Mouse (Mus musculus): ENCODE data around the gene Erc2. TPM values are rescaled to one million over a fixed set of nuclear protein-coding genes. Genes with fewer than 3 reads are reported as not detected.

Erc2 gene
- polyA plus RNA-seq, 1 experiment, result 0.53 TPM

- Histone ChIP-seq H3K4me3 (no peak overlapping the region), H3K36me3 (ENCODE audit: control insufficient read depth, insufficient read depth) (no peaks in the 10 kb centered on the region), H3K4me2 (ENCODE audit: low read depth) (no peak overlapping the region), H3ac (ENCODE audit: control insufficient read depth, insufficient read length) (no peak overlapping the region), H3K27me3 (ENCODE audit: control insufficient read depth, insufficient read depth, insufficient read length) (no peaks in the 10 kb centered on the region), H3K79me2 (ENCODE audit: control insufficient read depth, insufficient read depth) (no peaks in the 10 kb centered on the region)
- TF ChIP-seq POLR2A (IDR thresholded peaks at IDR 0.05; ENCODE audit: insufficient read length, low read depth) (no peak), USF1 (IDR thresholded peaks at IDR 0.05; ENCODE audit: low read depth) (no peak), REST (IDR thresholded peaks at IDR 0.05; ENCODE audit: insufficient read depth, insufficient read length) (no peak), MYOG (IDR thresholded peaks at IDR 0.05; ENCODE audit: control insufficient read depth in 1 of 3, insufficient read depth in 1 of 3, insufficient read length in 2 of 3, low read depth in 2 of 3) (no peak), TCF3 (IDR thresholded peaks at IDR 0.05; ENCODE audit: insufficient read length, low read depth) (no peak)
These were observed 890.8 kb downstream of the Erc2 start for GRCm38 (mm10) chr14:28512805-28513590.

- Histone ChIP-seq H3ac (ENCODE audit: control insufficient read depth, insufficient read length) (no peak overlapping the region), H3K27me3 (ENCODE audit: control insufficient read depth, insufficient read depth, insufficient read length) (no peaks in the 10 kb centered on the region), H3K79me2 (ENCODE audit: control insufficient read depth, insufficient read depth) (no peaks in the 10 kb centered on the region), H3K36me3 (ENCODE audit: control insufficient read depth, insufficient read depth) (no peaks in the 10 kb centered on the region), H3K4me3 (no peak overlapping the region), H3K4me2 (ENCODE audit: low read depth) (no peak overlapping the region)
- TF ChIP-seq MYOD1 (IDR thresholded peaks at IDR 0.05; ENCODE audit: control insufficient read depth in 1 of 3, insufficient read length in 2 of 3, low read depth in 2 of 3) (no peak), USF1 (IDR thresholded peaks at IDR 0.05; ENCODE audit: low read depth) (no peak), SRF (IDR thresholded peaks at IDR 0.05; ENCODE audit: control insufficient read depth, insufficient read length, low read depth) (no peak), E2F4 (IDR thresholded peaks at IDR 0.05; ENCODE audit: insufficient read depth) (no peak), TCF12 (IDR thresholded peaks at IDR 0.05; ENCODE audit: insufficient read depth, poor library complexity, severe bottlenecking) (no peak), CEBPB (IDR thresholded peaks at IDR 0.05; ENCODE audit: insufficient read depth, poor library complexity, severe bottlenecking) (no peak), MYOG (IDR thresholded peaks at IDR 0.05; ENCODE audit: control insufficient read depth in 1 of 3, insufficient read depth in 1 of 3, insufficient read length in 2 of 3, low read depth in 2 of 3) (no peak)
These were observed 891.9 kb downstream of the Erc2 start for GRCm38 (mm10) chr14:28514171-28514570.

GRCm38 (mm10) chr14:28515331-28515730 is 893.1 kb downstream of the Erc2 start:
- no peaks in the 10 kb centered on the region for H3K79me2 ChIP-seq (ENCODE audit: control insufficient read depth, insufficient read depth)
- H3K4me3 ChIP-seq, result no peak overlapping the region
- H3K4me2 ChIP-seq (ENCODE audit: low read depth), result no peak overlapping the region
- no peak for TF ChIP-seq POLR2AphosphoS2 (IDR thresholded peaks at IDR 0.05; ENCODE audit: insufficient read length, low read depth)
- no peak for TF ChIP-seq CEBPB (IDR thresholded peaks at IDR 0.05; ENCODE audit: insufficient read depth, poor library complexity, severe bottlenecking)
- TF ChIP-seq USF1 (IDR thresholded peaks at IDR 0.05; ENCODE audit: low read depth), result no peak
- TF ChIP-seq SRF (IDR thresholded peaks at IDR 0.05; ENCODE audit: control insufficient read depth, insufficient read length, low read depth), result no peak
- TF ChIP-seq REST (IDR thresholded peaks at IDR 0.05; ENCODE audit: insufficient read depth, insufficient read length), result no peak
- no peak for TF ChIP-seq MAX (IDR thresholded peaks at IDR 0.05; ENCODE audit: low read depth)
- TF ChIP-seq POLR2A (IDR thresholded peaks at IDR 0.05; ENCODE audit: insufficient read length, low read depth), result no peak
- no peak for TF ChIP-seq MYOD1 (IDR thresholded peaks at IDR 0.05; ENCODE audit: control insufficient read depth in 1 of 3, insufficient read length in 2 of 3, low read depth in 2 of 3)
- no peak for TF ChIP-seq TCF12 (IDR thresholded peaks at IDR 0.05; ENCODE audit: insufficient read depth, poor library complexity, severe bottlenecking)
- no peak for TF ChIP-seq TCF3 (IDR thresholded peaks at IDR 0.05; ENCODE audit: insufficient read length, low read depth)
- TF ChIP-seq MYOG (IDR thresholded peaks at IDR 0.05; ENCODE audit: control insufficient read depth in 1 of 3, insufficient read depth in 1 of 3, insufficient read length in 2 of 3, low read depth in 2 of 3), result no peak
- no peak for TF ChIP-seq E2F4 (IDR thresholded peaks at IDR 0.05; ENCODE audit: insufficient read depth)
- no peaks in the 10 kb centered on the region for H3K36me3 ChIP-seq (ENCODE audit: control insufficient read depth, insufficient read depth)
- H3K27me3 ChIP-seq (ENCODE audit: control insufficient read depth, insufficient read depth, insufficient read length), result no peaks in the 10 kb centered on the region
- no peak overlapping the region for H3ac ChIP-seq (ENCODE audit: control insufficient read depth, insufficient read length)

GRCm38 (mm10) chr14:28517631-28518560 is 895.7 kb downstream of the Erc2 start:
- Histone ChIP-seq H3K79me2 (ENCODE audit: control insufficient read depth, insufficient read depth) (no peaks in the 10 kb centered on the region), H3K4me2 (ENCODE audit: low read depth) (no peak overlapping the region), H3K4me3 (no peak overlapping the region), H3K36me3 (ENCODE audit: control insufficient read depth, insufficient read depth) (no peaks in the 10 kb centered on the region), H3ac (ENCODE audit: control insufficient read depth, insufficient read length) (no peak overlapping the region), H3K27me3 (ENCODE audit: control insufficient read depth, insufficient read depth, insufficient read length) (no peaks in the 10 kb centered on the region)
- TF ChIP-seq MYOG (IDR thresholded peaks at IDR 0.05; ENCODE audit: control insufficient read depth in 1 of 3, insufficient read depth in 1 of 3, insufficient read length in 2 of 3, low read depth in 2 of 3) (no peak), SRF (IDR thresholded peaks at IDR 0.05; ENCODE audit: control insufficient read depth, insufficient read length, low read depth) (no peak), POLR2A (IDR thresholded peaks at IDR 0.05; ENCODE audit: insufficient read length, low read depth) (no peak), USF1 (IDR thresholded peaks at IDR 0.05; ENCODE audit: low read depth) (no peak), TCF12 (IDR thresholded peaks at IDR 0.05; ENCODE audit: insufficient read depth, poor library complexity, severe bottlenecking) (no peak)
